Mouse (Mus musculus) CH12.LX (cell line): ENCODE measurements around the gene E2f2. TPM values are rescaled to one million over a fixed set of nuclear protein-coding genes. Genes with fewer than 3 reads are reported as not detected.

Experiments
- DNase-seq: peaks from one replicate; pipeline ENCODE4 v3.0.0-alpha.2; 2013; ENCODE audit errors: extremely low read depth
- H3K27ac ChIP-seq: 2 replicates; pipeline ENCODE4 v1.5.1; 2012; ENCODE audit warnings: low read depth, mild to moderate bottlenecking, control low read depth, moderate library complexity; ENCODE audit not compliant: insufficient read depth
- H3K27me3 ChIP-seq: replicated peaks from 2 replicates; pipeline ENCODE3; 2012; ENCODE audit warnings: inconsistent platforms
- H3K36me3 ChIP-seq, 2 experiments: replicated peaks in 1 of 2; 2 replicates each; pipeline versions ENCODE3 to v1.6.1; 2012; ENCODE audit warnings: inconsistent platforms in 1 of 2, low read length in 1 of 2, mild to moderate bottlenecking in 1 of 2, mixed read lengths in 1 of 2, moderate library complexity in 1 of 2; ENCODE audit not compliant: control insufficient read depth in 1 of 2, insufficient read depth in 1 of 2
- H3K4me1 ChIP-seq, 2 experiments: 2 replicates each; pipeline ENCODE4 v1.6.1; 2012; ENCODE audit warnings: inconsistent platforms in 1 of 2, moderate library complexity in 1 of 2; ENCODE audit not compliant: insufficient read depth in 2 of 2, control insufficient read depth in 1 of 2
- H3K4me2 ChIP-seq: 2 replicates; pipeline ENCODE4 v1.6.1; 2012; ENCODE audit warnings: low read depth, mild to moderate bottlenecking, control low read depth; ENCODE audit not compliant: poor library complexity, insufficient read depth, severe bottlenecking
- H3K4me3 ChIP-seq, 3 experiments: fragments of 150-350 bp in 1 of 3; sonication (generic) in 1 of 3; replicated peaks in 1 of 3; 2 replicates each; pipeline versions ENCODE3 to v1.5.1; 2011 to 2012; ENCODE audit warnings: low read depth in 2 of 3, low read length in 2 of 3, mild to moderate bottlenecking in 2 of 3, moderate library complexity in 2 of 3, control low read depth in 1 of 3, improper control_type of control experiment in 1 of 3, inconsistent platforms in 1 of 3, mixed read lengths in 1 of 3; ENCODE audit not compliant: poor library complexity in 1 of 3
- H3K79me2 ChIP-seq: replicated peaks from 2 replicates; pipeline ENCODE4 v1.6.1; 2012; ENCODE audit warnings: mild to moderate bottlenecking, moderate library complexity; ENCODE audit not compliant: control insufficient read depth, poor library complexity, insufficient read depth, severe bottlenecking; ENCODE audit errors: extremely low read depth
- H3K9ac ChIP-seq: 2 replicates; pipeline ENCODE4 v1.6.1; 2012; ENCODE audit warnings: low read depth, mild to moderate bottlenecking, control low read depth, moderate library complexity; ENCODE audit not compliant: insufficient read depth
- H3K9me3 ChIP-seq: replicated peaks from 2 replicates; pipeline ENCODE3; 2012; ENCODE audit warnings: low read length, inconsistent platforms, mixed read lengths
- BHLHE40 ChIP-seq: IDR thresholded peaks from 2 replicates; pipeline ENCODE4 v1.6.1; 2011; ENCODE audit warnings: mild to moderate bottlenecking, low read depth, low read length, improper control_type of control experiment
- CHD1 ChIP-seq: IDR thresholded peaks from 2 replicates; pipeline ENCODE4 v1.6.1; 2012; ENCODE audit warnings: low read depth, low read length, improper control_type of control experiment, inconsistent platforms
- CTCF ChIP-seq, 2 experiments: IDR thresholded peaks in 1 of 2; conservative IDR thresholded peaks in 1 of 2; 2 replicates each; pipeline ENCODE4 v1.5.1; 2011 to 2012; ENCODE audit warnings: low read depth in 2 of 2, low read length in 2 of 2, improper control_type of control experiment in 1 of 2, inconsistent platforms in 1 of 2, mild to moderate bottlenecking in 1 of 2, moderate library complexity in 1 of 2
- ELF1 ChIP-seq: IDR thresholded peaks from 2 replicates; pipeline ENCODE4 v1.6.1; 2014; ENCODE audit warnings: low read depth, mild to moderate bottlenecking, inconsistent platforms, low read length, improper control_type of control experiment
- EP300 ChIP-seq: IDR thresholded peaks from 2 replicates; pipeline ENCODE4 v1.6.1; 2011; ENCODE audit warnings: low read length, improper control_type of control experiment
- ETS1 ChIP-seq: conservative IDR thresholded peaks from 2 replicates; pipeline ENCODE4 v1.6.1; 2012; ENCODE audit warnings: low read depth, mild to moderate bottlenecking, inconsistent platforms, low read length, improper control_type of control experiment, moderate library complexity
- JUN ChIP-seq: IDR thresholded peaks from 2 replicates; pipeline ENCODE4 v1.6.1; 2011; ENCODE audit warnings: low read depth, mild to moderate bottlenecking, low read length, improper control_type of control experiment, moderate library complexity; ENCODE audit not compliant: insufficient read depth
- JUND ChIP-seq: conservative IDR thresholded peaks from 2 replicates; pipeline ENCODE4 v1.6.1; 2011; ENCODE audit warnings: low read depth, low read length, improper control_type of control experiment
- KAT2A ChIP-seq: IDR thresholded peaks from 2 replicates; pipeline ENCODE4 v1.6.1; 2012; ENCODE audit warnings: low read length, improper control_type of control experiment, inconsistent platforms; ENCODE audit not compliant: insufficient replicate concordance
- MAX ChIP-seq: IDR thresholded peaks from 2 replicates; pipeline ENCODE4 v1.6.1; 2011; ENCODE audit warnings: low read length, improper control_type of control experiment
- MEF2A ChIP-seq: IDR thresholded peaks from 2 replicates; pipeline ENCODE4 v1.6.1; 2014; ENCODE audit warnings: low read depth, mild to moderate bottlenecking, inconsistent platforms, low read length, improper control_type of control experiment, borderline replicate concordance
- MXI1 ChIP-seq: IDR thresholded peaks from 2 replicates; pipeline ENCODE4 v1.6.1; 2011; ENCODE audit warnings: mild to moderate bottlenecking, low read depth, low read length, improper control_type of control experiment
- NELFE ChIP-seq: IDR thresholded peaks from 2 replicates; pipeline ENCODE4 v1.6.1; 2011; ENCODE audit warnings: low read depth, low read length, improper control_type of control experiment
- PAX5 ChIP-seq: IDR thresholded peaks from 2 replicates; pipeline ENCODE4 v1.6.1; 2012; ENCODE audit warnings: low read length, inconsistent platforms, mixed read lengths
- POLR2A ChIP-seq: IDR thresholded peaks from 2 replicates; pipeline ENCODE4 v1.6.1; 2011; ENCODE audit warnings: low read depth, mild to moderate bottlenecking, improper control_type of control experiment, low read length
- POLR2AphosphoS2 ChIP-seq: IDR thresholded peaks from 2 replicates; pipeline ENCODE4 v1.6.1; 2011; ENCODE audit warnings: low read depth, low read length, improper control_type of control experiment
- RAD21 ChIP-seq: IDR thresholded peaks from 2 replicates; pipeline ENCODE4 v1.6.1; 2011; ENCODE audit warnings: low read depth, mild to moderate bottlenecking, low read length, improper control_type of control experiment, moderate library complexity
- RCOR1 ChIP-seq: conservative IDR thresholded peaks from 2 replicates; pipeline ENCODE4 v1.6.1; 2012; ENCODE audit warnings: low read depth, mild to moderate bottlenecking, inconsistent platforms, low read length, improper control_type of control experiment
- SIN3A ChIP-seq: IDR thresholded peaks from 2 replicates; pipeline ENCODE4 v1.6.1; 2012; ENCODE audit warnings: low read length, improper control_type of control experiment, inconsistent platforms
- TBP ChIP-seq: conservative IDR thresholded peaks from 2 replicates; pipeline ENCODE4 v1.6.1; 2011; ENCODE audit warnings: low read depth, low read length, improper control_type of control experiment
- TCF12 ChIP-seq: IDR thresholded peaks from 2 replicates; pipeline ENCODE4 v1.6.1; 2014; ENCODE audit warnings: low read depth, mild to moderate bottlenecking, inconsistent platforms, low read length, improper control_type of control experiment
- UBTF ChIP-seq: IDR thresholded peaks from 2 replicates; pipeline ENCODE4 v1.6.1; 2012; ENCODE audit warnings: low read depth, mild to moderate bottlenecking, inconsistent platforms, low read length, improper control_type of control experiment, moderate library complexity
- USF1 ChIP-seq: IDR thresholded peaks from 2 replicates; pipeline ENCODE4 v1.6.1; 2014; ENCODE audit warnings: low read depth, mild to moderate bottlenecking, inconsistent platforms, low read length, improper control_type of control experiment
- USF2 ChIP-seq: conservative IDR thresholded peaks from 2 replicates; pipeline ENCODE4 v1.6.1; 2011; ENCODE audit warnings: low read depth, low read length, improper control_type of control experiment
- ZC3H11A ChIP-seq: IDR thresholded peaks from 2 replicates; pipeline ENCODE4 v1.6.1; 2012; ENCODE audit warnings: low read depth, mild to moderate bottlenecking, inconsistent platforms, low read length, improper control_type of control experiment
- ZKSCAN1 ChIP-seq: IDR thresholded peaks from 2 replicates; pipeline ENCODE4 v1.6.1; 2012; ENCODE audit warnings: low read depth, inconsistent platforms, low read length, improper control_type of control experiment, borderline replicate concordance
- ZMIZ1 ChIP-seq: IDR thresholded peaks from 2 replicates; pipeline ENCODE4 v1.6.1; 2012; ENCODE audit warnings: low read depth, mild to moderate bottlenecking, inconsistent platforms, low read length, improper control_type of control experiment
- ZNF384 ChIP-seq: IDR thresholded peaks from 2 replicates; pipeline ENCODE4 v1.6.1; 2012; ENCODE audit warnings: low read depth, low read length, improper control_type of control experiment, inconsistent platforms
- dilution Hi-C: fragments of 300-500 bp; cut with MboI; formaldehyde crosslinking; loops from 2 replicates; pipeline ENCODE4 v1.14.3; 2020; ENCODE audit warnings: low sequenced_read_pairs; ENCODE audit not compliant: extremely low pct_unique_long_range_greater_than_20kb, extremely low pct_ligation_motif_present
- in situ Hi-C: fragments of 300-500 bp; cut with MboI; formaldehyde crosslinking; loops from 3 replicates; pipeline ENCODE4 v1.14.3; 2019; ENCODE audit warnings: low sequenced_read_pairs, low pct_ligation_motif_present, low pct_unique_long_range_greater_than_20kb, mixed read lengths
- polyA plus RNA-seq: library from polyadenylated mRNA; unstranded; fragments of >175 nt; gene quantifications from 2 replicates; pipeline ENCODE4 v1.2.1, GENCODE M21; 2012; ENCODE audit warnings: low read depth; ENCODE audit not compliant: insufficient read length
- total RNA-seq, 2 experiments: library from RNA; depleted of rRNA; stranded (reverse); fragments of 300-350 nt in 1 of 2; fragments of >200 nt in 1 of 2; gene quantifications; 2 replicates each; pipeline ENCODE4 v1.2.3; 2012 to 2014

Gene E2f2
- total and polyA plus RNA-seq, 3 experiments, result 3.9 to 7.2 (median 4.4) TPM

DNA sequence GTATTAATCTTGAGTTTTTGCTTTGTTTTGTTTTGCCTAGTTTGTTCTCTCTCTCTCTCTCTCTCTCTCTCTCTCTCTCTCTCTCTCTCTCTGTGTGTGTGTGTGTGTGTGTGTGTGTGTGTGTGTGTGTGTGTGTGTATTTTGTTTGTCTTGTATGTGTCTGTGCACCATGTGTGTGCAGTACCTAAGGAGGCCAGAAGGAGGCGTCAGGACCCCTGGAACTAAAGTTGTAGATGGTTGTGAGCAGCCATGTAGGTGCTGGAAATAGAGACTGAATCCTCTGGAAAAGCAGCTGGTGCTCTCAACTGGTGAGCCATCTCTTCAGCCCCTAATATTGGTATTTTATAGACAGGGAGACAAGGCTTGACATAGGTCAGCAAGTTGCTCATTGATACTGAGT is 42.4 kb upstream of the E2f2 start:
- no peak for DNase-seq
- H3K4me2 ChIP-seq, result no peak overlapping the region
- no peaks in the 10 kb centered on the region for H3K79me2 ChIP-seq
- H3K4me3 ChIP-seq, result no peak overlapping the region
- peaks cover 10% of the 10 kb centered on the region for H3K9me3 ChIP-seq
- no peaks in the 10 kb centered on the region for H3K36me3 ChIP-seq
- no peak overlapping the region for H3K9ac ChIP-seq
- in situ Hi-C loops, result no loop called here
- TF ChIP-seq ZMIZ1 (no peak), KAT2A (no peak), USF1 (no peak), JUND (no peak), JUN (no peak), MAX (no peak), ELF1 (no peak), NELFE (no peak), MEF2A (no peak), SIN3A (no peak), RCOR1 (no peak), PAX5 (no peak), ZC3H11A (no peak), TCF12 (no peak), EP300 (no peak), BHLHE40 (no peak), POLR2AphosphoS2 (no peak), TBP (no peak), CHD1 (no peak), CTCF (conservative IDR thresholded peaks at IDR 0.05 in 1 of 2, IDR thresholded peaks at IDR 0.05 in 1 of 2; ENCODE audit: low read depth in 2 of 2, low read length in 2 of 2) (no peak)
- H3K27me3 ChIP-seq, result peaks cover 40% of the 10 kb centered on the region
- peaks cover 17 to 37% of the 10 kb centered on the region in 2 experiments for H3K4me1 ChIP-seq
- H3K27ac ChIP-seq, result no peak overlapping the region
- dilution Hi-C loops, result no loop called here

DNA sequence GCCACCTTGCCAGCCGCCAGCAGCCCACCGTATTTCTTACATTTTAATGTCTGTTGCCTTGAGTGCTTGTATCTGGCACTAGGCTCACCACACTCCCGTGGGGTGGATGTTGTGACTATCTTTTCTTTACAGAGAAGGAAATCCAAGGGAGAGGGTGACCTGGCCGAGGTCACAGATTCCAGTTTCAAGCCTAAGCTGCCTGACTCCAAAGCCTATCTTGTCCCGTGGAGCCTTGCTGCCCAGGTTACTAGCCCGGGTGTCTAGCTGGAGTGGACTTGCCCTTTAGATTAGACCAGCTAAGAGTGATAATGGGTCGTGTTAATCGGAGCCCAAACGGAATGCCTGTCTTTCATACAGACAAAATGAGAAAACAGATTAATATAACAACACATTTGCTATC is 38.4 kb upstream of the E2f2 start:
- no peak for DNase-seq
- in situ Hi-C loops (no loop called here), dilution Hi-C loops (no loop called here)
- no peak overlapping the region for H3K4me2 ChIP-seq
- peaks cover 59% of the 10 kb centered on the region for H3K27me3 ChIP-seq
- no peak overlapping the region for H3K27ac ChIP-seq
- no peak overlapping the region for H3K9ac ChIP-seq
- H3K79me2 ChIP-seq, result no peaks in the 10 kb centered on the region
- H3K4me3 ChIP-seq, result no peak overlapping the region
- peaks cover 8 to 13% of the 10 kb centered on the region in 2 experiments for H3K4me1 ChIP-seq
- no peaks in the 10 kb centered on the region for H3K36me3 ChIP-seq
- TF ChIP-seq USF2 (no peak), JUN (no peak), POLR2AphosphoS2 (no peak), RAD21 (no peak), ETS1 (no peak), UBTF (no peak), ELF1 (no peak), ZNF384 (no peak), POLR2A (no peak), ZKSCAN1 (no peak), MXI1 (no peak), MAX (no peak)
- H3K9me3 ChIP-seq, result peaks cover 10% of the 10 kb centered on the region
